34 mouse cellular contexts compared by ENCODE assay signal in the genomic region with DNA sequence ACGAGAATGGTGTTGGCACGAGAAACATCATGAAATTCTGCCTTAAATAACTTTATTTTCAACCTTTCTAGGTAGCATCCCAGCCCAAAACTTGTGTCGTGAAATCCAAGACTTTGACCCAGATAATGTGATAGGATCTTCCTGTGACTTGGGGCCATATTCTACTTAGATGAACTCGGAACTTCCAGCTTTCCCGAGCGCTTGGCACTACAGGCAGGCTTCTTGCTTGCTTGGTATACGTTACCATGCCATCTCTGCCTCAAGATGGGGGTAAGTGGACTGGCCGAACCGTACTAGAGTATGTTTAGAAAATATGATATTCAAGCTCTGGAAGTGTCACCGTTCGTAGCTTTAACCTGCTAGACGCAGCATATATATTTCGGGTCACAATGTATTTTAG. TPM values are rescaled to one million over a fixed set of nuclear protein-coding genes. Genes with fewer than 3 reads are reported as not detected.
"Had no signal": no experiment of that assay in that cellular context is flagged by ENCODE, and none has a peak within 500 bp of the region (broad histone marks: within the 10 kb centered on the region; RNA-seq: fewer than 3 reads in every experiment).

No protein-coding gene starts in this region.

- H3K27ac ChIP-seq: heart, embryonic 13.5 days; heart, embryonic 15.5 days; hindbrain, embryonic 10.5 days; hindbrain, embryonic 12.5 days; hindbrain, embryonic 13.5 days; hindbrain, embryonic 14.5 days; hindbrain, embryonic 15.5 days; hindbrain, postnatal 0 days; intestine, embryonic 15.5 days; kidney, embryonic 15.5 days; kidney, postnatal 0 days; left cerebral cortex, adult 2 months had no signal

- H3K4me1 ChIP-seq: heart, embryonic 12.5 days; heart, embryonic 13.5 days; heart, embryonic 15.5 days; hindbrain, embryonic 10.5 days; hindbrain, embryonic 12.5 days; hindbrain, embryonic 13.5 days; hindbrain, embryonic 15.5 days; intestine, embryonic 15.5 days; kidney, embryonic 15.5 days had no signal

- H3K4me2 ChIP-seq: heart, embryonic 12.5 days; heart, embryonic 13.5 days; heart, embryonic 15.5 days; hindbrain, embryonic 12.5 days; hindbrain, embryonic 13.5 days; hindbrain, embryonic 14.5 days; hindbrain, embryonic 15.5 days; intestine, embryonic 15.5 days; kidney, embryonic 15.5 days had no signal

- DNase-seq: heart, postnatal 10 days; heart, postnatal 14 days; heart, postnatal 36 days; heart, postnatal 4 days; kidney, adult 11 months; kidney, adult 18-20 months; kidney, adult 2 months; kidney, adult 8-10 months; kidney, adult 9 months; kidney, postnatal 10 days; kidney, postnatal 14 days; kidney, postnatal 25 days; kidney, postnatal 36 days; kidney, postnatal 4 days; layer of hippocampus, adult 9-11 months; layer of hippocampus, postnatal 36 days had no signal

- H3K36me3 ChIP-seq: heart, embryonic 15.5 days; hindbrain, embryonic 12.5 days; intestine, embryonic 15.5 days; kidney, embryonic 15.5 days had no signal

- H3K27me3 ChIP-seq: heart, embryonic 12.5 days; heart, embryonic 13.5 days; heart, embryonic 15.5 days; hindbrain, embryonic 12.5 days; hindbrain, embryonic 13.5 days; hindbrain, embryonic 15.5 days; intestine, embryonic 15.5 days; kidney, embryonic 15.5 days had no signal

- H3K4me3 ChIP-seq: heart, embryonic 12.5 days; heart, embryonic 13.5 days; heart, embryonic 15.5 days; hindbrain, embryonic 10.5 days; hindbrain, embryonic 12.5 days; hindbrain, embryonic 13.5 days; hindbrain, embryonic 15.5 days; intestine, embryonic 15.5 days; kidney, embryonic 15.5 days; layer of hippocampus, adult 2 months; left cerebral cortex, adult 2 months had no signal

- ATAC-seq: hindbrain, embryonic 16.5 days; hindbrain, postnatal 0 days; inflammation-experienced regulatory T-cells, adult 6 months; intestine, embryonic 15.5 days; intestine, embryonic 16.5 days; intestine, postnatal 0 days had no signal

- H3K9ac ChIP-seq: heart, embryonic 12.5 days; heart, embryonic 13.5 days; heart, embryonic 15.5 days; hindbrain, embryonic 12.5 days; hindbrain, embryonic 13.5 days; hindbrain, embryonic 14.5 days; hindbrain, embryonic 15.5 days; intestine, embryonic 15.5 days; kidney, embryonic 15.5 days had no signal

- H3K9me3 ChIP-seq: heart, embryonic 13.5 days; heart, embryonic 15.5 days; hindbrain, embryonic 10.5 days; hindbrain, embryonic 12.5 days; hindbrain, embryonic 13.5 days; hindbrain, embryonic 15.5 days; intestine, embryonic 15.5 days; kidney, embryonic 15.5 days had no signal

RNA-seq across cellular contexts. Expression of a gene that starts 41.8 kb away (rescaled TPM):
- polyA plus RNA-seq: inflammation-experienced regulatory T-cells, adult 6 months had no signal
